Mouse (Mus musculus) B cell, adult (primary cell): Measurements from ENCODE around the gene Spatc1l. TPM values are rescaled to one million over a fixed set of nuclear protein-coding genes. Genes with fewer than 3 reads are reported as not detected.

Experiments
- total RNA-seq: library from RNA; stranded (reverse); gene quantifications from 4 replicates; pipeline ENCODE4 v1.2.4, GENCODE M21; 2023; ENCODE audit not compliant: inconsistent age

Spatc1l gene
- not detected in 4 replicates for total RNA-seq

DNA sequence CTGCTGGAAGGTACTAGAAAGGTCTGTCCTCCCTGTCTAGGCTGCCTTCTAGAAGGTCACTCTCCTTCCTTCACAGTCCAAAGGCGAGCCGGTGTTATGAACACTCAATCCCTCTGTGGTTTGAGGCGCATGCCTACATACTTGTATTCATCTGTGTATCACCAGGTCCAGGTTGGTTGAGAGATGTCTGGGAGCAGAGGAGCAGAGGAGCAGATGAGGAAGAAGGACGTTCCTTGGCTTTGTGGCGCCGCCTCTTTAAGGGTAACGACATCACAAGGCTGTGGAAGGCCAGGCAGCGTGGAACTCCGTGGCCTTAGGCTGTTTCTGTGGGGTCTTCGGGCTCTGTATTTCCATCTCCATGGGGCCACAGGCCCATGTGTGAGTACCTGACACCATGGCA, at the start of gene Spatc1l:
Gene Spatc1l, plus strand, starts transcription at position 301 of the 400 bp plus-strand sequence.

DNA sequence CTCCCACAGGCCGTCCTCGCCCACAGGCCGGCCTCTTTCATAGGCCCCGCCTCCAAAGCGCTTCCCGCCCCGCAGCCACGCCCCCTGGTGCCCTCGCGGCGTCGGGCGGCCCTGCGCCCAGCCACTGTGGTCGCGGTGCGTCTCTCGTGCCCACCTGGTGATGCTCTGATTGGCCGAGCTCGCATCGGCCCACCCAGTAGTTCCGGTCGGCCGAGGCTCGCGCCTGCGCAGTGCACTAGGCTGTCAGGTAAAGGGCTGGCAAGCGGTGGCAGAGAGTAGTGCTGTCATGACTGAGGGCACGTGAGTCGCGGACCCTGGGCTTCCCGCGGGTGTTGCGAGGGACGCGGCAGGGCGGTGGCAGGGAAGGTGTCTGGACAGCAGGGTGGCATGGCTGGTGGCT, 30.7 kb upstream of the Spatc1l start, which contains the start of gene Lss:
Gene Lss, plus strand, starts transcription at position 214 of the 400 bp plus-strand sequence.

DNA sequence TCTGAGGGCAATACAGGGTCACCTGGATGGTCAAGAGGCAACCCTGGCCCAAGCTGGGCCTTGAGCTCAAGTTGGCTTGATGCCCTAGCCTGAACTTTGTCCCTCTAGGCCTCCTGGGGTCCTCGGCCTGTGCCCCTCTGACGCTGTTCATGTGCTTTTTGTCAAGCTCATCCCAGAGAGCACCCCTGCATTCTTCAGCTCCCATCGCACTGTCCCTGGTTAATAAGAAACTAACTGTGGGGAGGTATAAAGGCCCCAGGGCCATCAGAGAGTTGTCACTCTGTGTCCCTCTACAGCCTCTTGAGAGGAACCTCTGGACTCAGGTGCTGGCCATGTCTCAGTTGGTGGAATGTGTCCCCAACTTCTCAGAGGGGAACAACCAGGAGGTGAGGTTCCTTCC, 13.3 kb downstream of the Spatc1l start, which contains the start of gene Ftcd:
Gene Ftcd, plus strand, starts transcription at position 275 of the 400 bp plus-strand sequence.

Other genes with a start within 250 kb of the Spatc1l start
- gene Dip2a, start 217.0 kb upstream of the Spatc1l start, total RNA-seq = 4.3 to 7.5 TPM (median 5.4 TPM) in 4 replicates
- gene AC141477.1, start 121.8 kb upstream of the Spatc1l start, total RNA-seq = 8.7 to 19.2 TPM (median 13.6 TPM) in 3 of 4 replicates, not detected in the other
- gene Pcnt, start 119.5 kb upstream of the Spatc1l start, total RNA-seq = 51.5 to 67.5 TPM (median 61.7 TPM) in 4 replicates
- gene 2610028H24Rik, start 113.2 kb upstream of the Spatc1l start, total RNA-seq = not detected in 4 replicates
- gene Mcm3ap, start 93.3 kb upstream of the Spatc1l start, total RNA-seq = 70.5 to 74.7 TPM (median 72.7 TPM) in 4 replicates
- 1.3 to 2.2 TPM (median 1.6 TPM) in 4 replicates for gene Ybey, start 93.2 kb upstream of the Spatc1l start, total RNA-seq
- gene Lss, start 30.7 kb upstream of the Spatc1l start, total RNA-seq = 14.6 to 24.3 TPM (median 21.7 TPM) in 4 replicates
- not detected in 4 replicates for gene Ftcd, start 13.4 kb downstream of the Spatc1l start, total RNA-seq
- 0.13 to 0.22 TPM in 2 of 4 replicates, not detected in the others for gene Col6a2, start 61.4 kb downstream of the Spatc1l start, total RNA-seq
- 0.39 TPM in 1 of 4 replicates, not detected in the others for gene Col6a1, start 163.9 kb downstream of the Spatc1l start, total RNA-seq